Mouse (Mus musculus) kidney, adult 18-20 months (tissue): Measurements from ENCODE around the gene Acvr1b.

Experiments used
- DNase-seq: peaks from one replicate; pipeline ENCODE4 v3.0.0; 2021

Gene Acvr1b

DNA sequence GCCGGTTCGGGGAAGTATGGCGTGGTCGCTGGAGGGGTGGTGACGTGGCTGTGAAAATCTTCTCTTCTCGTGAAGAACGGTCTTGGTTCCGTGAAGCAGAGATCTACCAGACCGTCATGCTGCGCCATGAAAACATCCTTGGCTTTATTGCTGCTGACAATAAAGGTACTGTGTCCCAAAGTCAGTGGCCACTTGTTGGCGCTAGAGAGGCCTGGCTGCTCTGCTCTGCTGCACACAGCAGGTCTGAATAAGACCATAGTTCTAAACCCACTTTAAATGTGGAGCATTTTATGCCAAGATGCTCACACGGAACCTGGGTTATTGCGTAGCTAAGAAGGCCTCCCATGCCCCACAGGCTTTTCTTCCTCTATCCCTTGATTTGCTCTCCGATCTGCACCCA, 25.0 kb downstream of the Acvr1b start:
- DNase-seq = no peak

- no peak for DNase-seq
Measured at GRCm38 (mm10) chr15:101200777-101201295, 27.0 kb downstream of the Acvr1b start.

DNA sequence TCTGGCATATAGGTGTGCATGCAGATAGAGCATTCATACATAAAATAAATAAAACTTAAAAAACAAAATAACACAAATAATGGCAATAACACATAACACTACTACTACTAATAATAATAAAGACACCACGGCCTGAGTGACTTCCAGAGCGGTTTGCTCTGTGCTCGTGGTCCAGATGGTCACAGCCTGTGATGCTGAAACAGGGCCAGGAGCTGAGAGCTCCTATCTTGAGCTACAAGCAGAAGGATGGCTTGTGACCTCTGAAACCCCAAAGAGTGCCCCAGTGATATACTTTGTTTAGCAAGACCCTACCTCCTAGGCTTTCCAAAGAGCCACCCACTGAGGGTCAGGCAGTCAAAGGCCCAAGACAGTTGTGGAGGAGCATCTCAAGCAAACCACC, 27.5 kb downstream of the Acvr1b start:
- DNase-seq = no peak

DNA sequence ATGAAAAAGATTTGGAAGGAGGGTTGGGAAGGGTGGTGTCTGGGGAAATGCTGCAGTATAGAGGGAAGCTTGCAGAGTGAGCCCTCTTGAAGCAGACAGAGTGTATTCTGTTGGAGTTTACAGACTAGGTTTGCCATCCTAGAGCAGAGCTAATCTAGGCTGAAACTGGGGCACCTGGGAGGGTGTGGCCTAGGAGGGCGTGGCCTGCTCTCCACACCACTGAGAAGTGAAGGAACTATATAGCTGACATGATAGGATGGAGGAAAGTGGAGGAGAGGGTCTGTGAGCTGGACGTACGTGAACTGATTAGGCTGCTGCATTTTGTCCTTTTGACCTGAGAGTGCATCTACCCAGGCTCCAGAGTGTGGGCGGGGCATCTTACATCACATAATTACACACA, 29.8 kb downstream of the Acvr1b start:
- no peak for DNase-seq

- DNase-seq = no peak
Measured at GRCm38 (mm10) chr15:101204781-101205180, 30.9 kb downstream of the Acvr1b start.

DNA sequence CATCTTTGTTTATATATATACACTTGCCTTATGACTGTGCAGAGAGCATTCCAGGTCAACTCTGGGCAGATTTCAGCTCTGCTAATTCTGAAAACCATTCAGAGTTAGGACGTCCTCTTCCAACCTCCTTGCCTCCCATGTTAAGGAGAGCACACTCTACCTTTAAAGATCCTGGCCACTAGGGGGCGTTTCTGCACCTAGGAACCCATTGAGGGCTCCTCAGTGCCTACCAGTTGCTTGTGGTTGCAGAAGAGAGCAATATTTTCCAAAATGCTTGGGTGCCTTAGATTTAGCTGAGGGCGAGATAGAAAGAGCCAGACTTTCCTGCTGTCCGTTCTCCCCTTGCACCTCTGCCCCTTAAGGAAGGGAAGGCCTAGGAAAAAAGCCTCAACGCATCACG, 36.4 kb downstream of the Acvr1b start:
- DNase-seq = peak; percentile 65

- DNase-seq = no peak
Measured at GRCm38 (mm10) chr15:101210998-101211613, 37.2 kb downstream of the Acvr1b start.

DNA sequence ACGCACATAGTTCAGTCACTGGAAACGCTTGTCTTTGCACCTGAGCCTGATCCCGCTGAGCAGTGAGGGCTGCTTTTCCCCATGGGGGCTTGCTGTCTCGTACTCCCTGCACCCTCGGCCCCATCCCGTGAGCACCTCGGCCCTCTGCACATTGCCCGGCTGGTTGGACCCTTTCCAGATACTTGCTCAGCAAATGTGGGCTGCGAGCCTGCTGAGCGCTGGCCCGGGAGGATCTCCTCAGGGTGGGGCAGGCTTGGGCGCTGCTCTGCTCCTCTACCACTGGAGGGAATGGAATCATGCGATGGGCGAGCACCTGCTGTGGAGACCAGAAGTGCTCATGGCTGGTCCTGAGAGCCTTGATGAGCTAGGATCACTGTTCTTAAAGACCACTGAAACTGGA, 38.6 kb downstream of the Acvr1b start:
- DNase-seq = peak; percentile 77

DNA sequence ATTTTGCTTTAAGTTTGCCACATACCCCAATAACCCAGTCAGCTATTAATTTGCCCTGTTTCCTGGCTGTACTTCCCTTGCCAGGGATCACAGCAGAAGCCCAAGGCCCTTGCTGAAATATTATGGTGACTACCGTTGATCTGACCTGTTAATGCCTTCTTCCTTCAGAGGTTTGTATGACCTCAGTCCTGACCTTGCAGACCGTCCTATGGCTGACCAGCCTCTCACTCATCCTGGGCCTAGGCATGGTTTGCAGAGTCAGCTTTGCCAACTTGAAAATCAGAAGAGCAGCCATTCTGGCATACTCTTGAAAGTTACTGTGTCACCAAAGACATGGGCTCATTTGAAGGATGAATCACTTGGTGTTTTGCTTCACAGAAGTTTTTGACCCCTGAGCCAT, 41.3 kb downstream of the Acvr1b start:
- DNase-seq = no peak

DNA sequence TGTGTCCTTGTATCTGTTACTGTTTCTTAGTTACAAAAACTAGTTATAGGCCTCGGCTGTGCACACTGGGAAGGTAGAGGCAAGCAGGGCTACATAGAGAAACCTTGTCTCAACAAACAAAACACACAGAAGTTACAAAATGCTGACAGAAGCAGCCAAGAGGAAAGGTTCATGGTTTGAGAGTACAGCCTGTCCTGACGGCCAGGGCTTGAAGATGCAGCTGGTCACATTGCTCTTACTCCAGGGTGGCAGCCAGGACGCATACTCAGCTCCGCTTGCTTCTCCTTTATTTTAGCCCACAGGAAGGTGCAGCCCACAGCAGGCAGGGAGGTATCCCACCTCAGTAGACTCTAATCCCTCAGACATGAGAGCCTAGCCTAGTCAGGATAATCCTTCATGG, 42.2 kb downstream of the Acvr1b start:
- DNase-seq = no peak

GRCm38 (mm10) chr15:101220905-101221297, 47.0 kb downstream of the Acvr1b start:
- no peak for DNase-seq

DNA sequence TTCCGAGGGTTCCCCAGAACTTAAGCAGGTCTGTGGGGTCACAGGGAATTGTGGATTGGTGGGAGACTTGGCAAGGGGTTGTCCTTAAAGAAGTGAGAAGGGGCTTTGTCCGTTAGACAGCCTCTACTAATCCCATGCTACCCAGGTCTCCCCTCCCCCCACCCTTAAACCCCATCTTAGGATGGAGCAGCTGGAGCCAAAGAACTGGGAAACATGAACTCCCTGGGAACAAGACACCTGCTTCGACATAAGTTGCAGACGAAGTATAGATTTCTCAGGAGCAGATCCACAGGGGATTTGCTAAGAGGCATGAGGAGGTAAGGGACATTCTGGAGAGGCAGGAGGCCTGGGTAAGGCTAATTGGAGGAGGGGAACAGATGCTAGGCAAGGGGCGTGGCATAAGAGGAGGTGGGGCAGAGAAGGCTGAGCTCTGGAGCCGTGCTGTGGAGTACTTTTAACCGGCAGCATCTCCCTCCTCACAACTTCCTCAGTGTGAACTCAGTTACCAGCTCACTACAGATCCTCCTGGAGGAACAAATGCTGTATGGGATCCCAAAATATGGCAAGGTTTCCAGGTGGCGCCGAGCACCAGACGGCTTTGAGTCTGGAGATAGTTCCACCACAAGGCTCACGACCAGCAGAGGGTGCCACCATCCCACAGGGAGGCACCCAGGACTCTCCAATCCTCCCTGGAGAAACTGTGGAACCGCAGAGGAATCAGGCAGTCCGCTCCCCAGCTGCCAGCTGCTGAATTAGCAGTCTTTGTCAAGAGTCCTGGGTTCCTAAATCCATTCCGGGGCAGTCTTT, 47.6 kb downstream of the Acvr1b start:
- DNase-seq = peak; percentile 94

DNA sequence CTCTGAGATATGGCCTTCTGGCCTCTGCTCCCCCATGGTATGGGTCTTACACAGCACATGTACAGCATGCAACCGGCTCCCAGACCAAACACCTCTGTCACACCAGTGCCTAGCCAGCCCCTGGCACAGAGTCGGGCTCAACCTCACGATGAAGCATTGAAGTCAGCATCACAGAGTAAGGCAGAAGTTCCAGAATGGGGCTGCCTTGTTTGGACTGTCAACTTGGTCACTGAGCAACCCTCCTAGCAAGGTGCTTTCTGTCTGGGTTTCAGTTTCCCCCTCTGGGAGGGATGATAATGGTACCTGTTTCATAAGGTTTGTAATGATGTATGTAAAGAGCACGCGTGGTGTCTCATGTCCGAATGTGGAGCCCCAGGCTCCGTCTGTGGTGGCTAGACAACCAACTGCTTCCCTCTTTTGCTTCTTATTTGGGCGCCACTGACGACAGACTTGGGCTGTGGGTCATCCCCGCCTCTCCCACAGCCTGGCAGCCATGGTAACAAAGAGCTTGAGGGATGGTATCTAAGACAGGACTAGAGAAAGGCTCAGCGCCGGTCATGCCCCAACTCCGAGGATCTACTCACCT, 49.1 kb downstream of the Acvr1b start:
- DNase-seq = no peak

DNA sequence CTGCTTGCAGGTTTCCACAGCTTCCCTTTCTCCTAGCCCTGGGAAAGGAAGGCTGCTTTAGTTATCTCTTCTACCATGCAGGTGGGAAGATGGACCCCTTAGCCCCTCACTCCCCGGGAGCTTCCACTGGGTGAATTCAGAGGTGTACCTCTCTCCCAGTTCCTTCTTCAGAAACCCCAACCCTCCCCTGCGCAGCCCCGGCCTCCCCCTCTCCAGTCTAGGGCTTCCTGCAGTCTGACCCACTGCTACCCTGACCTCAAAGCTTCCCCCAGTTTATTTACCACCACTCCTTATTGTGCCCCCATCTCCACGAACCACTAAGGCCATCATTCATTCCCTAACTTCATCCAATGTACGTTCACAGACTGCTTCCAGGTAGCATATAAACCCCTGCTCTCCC, 49.7 kb downstream of the Acvr1b start:
- no peak for DNase-seq

DNA sequence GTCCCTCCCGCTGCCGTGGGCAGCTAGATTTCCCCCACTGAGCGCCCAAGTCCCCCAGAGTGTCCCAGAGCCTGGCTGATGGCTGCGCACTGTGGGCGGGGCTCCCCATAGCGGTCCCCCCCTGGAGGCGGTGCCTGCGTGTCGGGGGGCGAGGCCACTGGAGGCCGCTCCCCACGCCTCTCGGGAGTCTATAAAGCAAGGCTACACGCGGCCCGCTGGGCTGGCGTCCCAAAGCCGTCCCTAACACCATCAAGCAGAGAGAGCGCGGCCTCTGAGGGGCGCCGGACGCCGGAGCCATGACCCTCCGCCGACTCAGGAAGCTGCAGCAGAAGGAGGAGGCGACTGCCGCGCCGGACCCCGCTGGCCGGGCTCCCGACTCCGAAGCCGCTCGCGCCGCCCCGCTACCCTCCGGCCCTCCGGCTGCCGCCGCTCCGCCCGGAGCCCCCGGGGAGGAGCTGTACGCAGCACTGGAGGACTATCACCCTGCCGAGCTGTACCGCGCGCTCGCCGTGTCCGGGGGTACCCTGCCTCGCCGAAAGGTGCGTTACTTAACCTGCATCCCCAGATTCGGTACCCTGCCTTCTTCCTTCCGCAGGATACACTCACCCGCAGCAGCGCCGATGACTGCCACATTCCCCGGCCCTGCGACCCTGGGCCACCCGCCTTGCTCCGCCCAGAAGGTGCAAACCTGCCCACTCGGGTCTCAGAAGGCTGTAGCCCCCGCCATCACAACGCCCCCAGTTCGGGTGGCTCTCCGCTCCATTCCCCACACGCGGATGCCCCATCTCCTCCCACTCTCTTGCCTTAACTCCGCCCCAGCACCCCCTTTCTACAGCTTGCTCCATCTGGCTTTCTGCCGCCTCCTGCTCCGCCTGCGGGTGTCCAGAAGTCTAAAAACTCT, 50.4 kb downstream of the Acvr1b start, which contains the start of gene Grasp:
Gene Grasp, plus strand, starts transcription at position 183 of the 901 bp plus-strand sequence.
- DNase-seq = peak; percentile 90

DNA sequence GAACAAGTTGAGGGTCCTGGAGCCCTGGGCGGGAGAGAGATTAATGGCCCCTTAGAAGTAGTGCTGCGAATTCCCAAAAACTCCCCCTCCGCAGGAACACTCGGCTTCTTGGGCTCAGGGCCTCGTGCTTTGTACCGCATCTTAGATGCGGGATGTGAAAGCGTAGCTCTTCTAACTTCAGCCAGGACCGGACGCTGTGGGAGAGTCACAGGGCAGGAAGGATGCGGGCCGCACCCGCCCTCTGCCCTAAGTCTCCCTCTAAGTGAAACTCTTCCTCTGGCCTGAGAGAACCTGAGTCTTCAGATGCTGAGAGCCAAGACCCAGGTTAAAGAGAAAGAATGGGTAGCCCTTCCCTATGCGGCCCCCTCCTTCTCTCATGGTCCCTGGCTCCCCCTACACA, 51.1 kb downstream of the Acvr1b start:
- peak; percentile 46 for DNase-seq

GRCm38 (mm10) chr15:101227971-101228370, 54.1 kb downstream of the Acvr1b start:
- peak; percentile 57 for DNase-seq

DNA sequence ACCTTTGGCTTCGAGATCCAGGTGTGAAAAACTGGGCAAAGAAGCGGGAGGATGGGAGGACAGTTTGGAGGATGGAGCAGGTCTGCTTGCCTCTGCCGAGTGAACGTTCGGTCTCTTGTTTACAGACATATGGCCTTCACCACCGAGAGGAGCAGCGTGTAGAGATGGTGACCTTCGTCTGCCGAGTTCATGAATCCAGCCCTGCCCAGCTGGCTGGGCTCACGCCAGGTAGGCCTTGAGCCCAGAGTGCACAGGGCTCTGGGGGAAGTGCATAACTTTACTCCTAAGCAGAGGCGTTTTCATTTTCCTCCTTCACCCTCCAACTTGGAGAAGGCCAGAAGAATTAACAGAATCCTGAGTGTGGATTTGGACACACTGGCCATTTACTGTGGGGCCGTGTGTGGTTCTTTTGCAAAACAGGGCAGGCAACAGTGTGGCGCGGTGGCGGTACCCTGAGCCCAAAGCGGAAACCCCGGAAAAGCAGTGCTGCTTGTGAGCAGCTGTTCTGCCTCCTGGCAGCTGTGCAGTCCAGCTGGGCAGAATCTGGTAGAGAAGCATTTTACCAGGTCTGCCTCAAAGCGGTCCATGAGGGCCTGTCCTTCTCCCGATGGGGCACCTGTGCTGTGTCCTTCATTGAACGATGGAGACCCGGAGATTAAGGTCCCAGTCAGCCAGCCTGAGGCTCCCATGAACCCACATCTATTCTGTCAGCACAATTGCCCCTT, 55.2 kb downstream of the Acvr1b start:
- DNase-seq = peak; percentile 47

GRCm38 (mm10) chr15:101230503-101230902, 56.6 kb downstream of the Acvr1b start:
- no peak for DNase-seq

- DNase-seq = peak; percentile 56
Measured at GRCm38 (mm10) chr15:101230995-101231647, 57.3 kb downstream of the Acvr1b start.

DNA sequence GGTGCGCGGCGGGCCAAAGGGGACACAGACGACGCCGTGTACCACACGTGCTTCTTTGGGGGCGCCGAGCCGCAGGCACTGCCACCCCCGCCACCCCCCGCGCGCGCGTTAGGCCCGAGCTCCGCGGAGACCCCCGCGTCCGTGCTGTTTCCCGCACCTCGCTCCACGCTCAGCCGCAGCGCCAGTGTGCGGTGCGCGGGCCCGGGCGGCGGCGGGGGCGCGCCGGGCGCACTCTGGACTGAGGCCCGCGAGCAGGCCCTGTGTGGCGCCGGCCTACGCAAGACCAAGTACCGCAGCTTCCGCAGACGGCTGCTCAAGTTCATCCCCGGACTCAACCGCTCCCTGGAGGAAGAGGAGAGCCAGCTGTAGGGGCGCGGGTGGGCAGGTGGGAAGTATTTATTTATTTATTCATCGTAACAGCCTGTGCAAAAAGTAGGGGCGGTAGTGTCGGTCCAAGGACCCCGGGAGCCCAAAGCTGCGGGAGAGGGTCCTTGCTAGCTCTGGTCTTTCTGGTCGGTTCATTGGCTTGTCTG, 57.8 kb downstream of the Acvr1b start:
- no peak for DNase-seq
